Mouse (Mus musculus) c-Kit-positive CD71-positive TER-119-positive erythroid progenitor cells, embryonic 14.5 days (primary cell): ENCODE measurements at regions not wholly inside any gene's neighbourhood (a gene's known extent, or its start where the extent isn't known, plus 50 kb on each side); places are given as distances from the start of the nearest gene placed in this dataset.
"Not testable (repeated sequence)": the region's sequence is repeated elsewhere in the genome, so short reads cannot be mapped to it uniquely, and the experiment has no call there.

Experiments used
- DNase-seq: peaks from one replicate; pipeline ENCODE4 v3.0.0-alpha.2; 2013; ENCODE audit warnings: low spot score

GRCm38 (mm10) chr12:71718412-71718811 is 112.5 kb upstream of the Daam1 start:
- not testable (repeated sequence) for DNase-seq

DNA sequence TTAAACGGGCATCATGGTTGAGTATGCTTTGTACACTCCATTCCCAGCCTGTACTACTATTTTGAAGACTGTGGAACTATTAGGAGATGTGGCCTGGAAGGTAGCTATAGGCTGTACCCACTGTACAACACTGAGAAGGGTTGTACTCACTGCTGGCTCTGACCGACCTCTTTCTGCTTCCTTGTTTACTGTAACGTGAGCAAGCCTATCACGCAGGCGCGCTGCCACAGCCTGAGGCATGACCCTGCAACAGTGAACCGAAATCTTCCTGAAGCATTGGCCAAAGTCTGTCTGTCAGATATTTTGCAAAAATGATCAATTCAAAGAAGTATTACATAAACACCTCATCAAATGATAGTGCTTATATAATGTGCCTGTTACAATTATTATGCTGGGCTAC is 112.0 kb upstream of the Daam1 start:
- DNase-seq: no peak

GRCm38 (mm10) chr12:71725140-71725539 is 105.7 kb upstream of the Daam1 start:
- DNase-seq: no peak

DNA sequence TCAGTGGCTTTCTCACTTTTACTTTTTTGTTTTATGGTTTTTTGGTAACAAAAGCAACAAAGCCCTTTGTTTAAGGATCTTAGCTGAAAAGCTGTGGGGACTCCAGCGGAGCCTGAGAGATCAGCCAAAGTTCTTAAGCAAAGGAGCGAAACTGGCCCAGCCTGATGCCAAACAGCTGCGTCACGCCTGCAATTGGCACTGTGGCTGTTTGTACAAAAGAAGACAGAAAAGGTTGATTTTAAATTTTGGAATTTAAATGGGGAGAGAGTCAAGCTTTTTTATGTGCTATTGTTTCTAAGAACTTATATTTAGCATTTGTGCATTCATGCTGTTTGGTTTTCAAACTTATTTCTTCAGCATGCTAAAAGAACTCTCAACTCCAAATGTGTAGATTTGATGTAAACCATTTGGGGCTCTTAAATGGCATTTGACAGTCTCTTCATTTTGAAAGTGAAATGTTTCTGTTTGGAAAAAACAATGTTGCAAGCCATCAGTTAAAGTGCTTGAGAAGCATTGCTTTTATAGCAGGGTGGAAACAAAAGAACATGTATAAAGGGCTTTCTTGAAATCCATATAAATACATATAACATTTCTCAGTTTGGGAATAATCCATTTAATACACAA is 105.1 kb upstream of the Daam1 start:
- DNase-seq: no peak

GRCm38 (mm10) chr12:71743345-71743744 is 87.5 kb upstream of the Daam1 start:
- no peak for DNase-seq

DNA sequence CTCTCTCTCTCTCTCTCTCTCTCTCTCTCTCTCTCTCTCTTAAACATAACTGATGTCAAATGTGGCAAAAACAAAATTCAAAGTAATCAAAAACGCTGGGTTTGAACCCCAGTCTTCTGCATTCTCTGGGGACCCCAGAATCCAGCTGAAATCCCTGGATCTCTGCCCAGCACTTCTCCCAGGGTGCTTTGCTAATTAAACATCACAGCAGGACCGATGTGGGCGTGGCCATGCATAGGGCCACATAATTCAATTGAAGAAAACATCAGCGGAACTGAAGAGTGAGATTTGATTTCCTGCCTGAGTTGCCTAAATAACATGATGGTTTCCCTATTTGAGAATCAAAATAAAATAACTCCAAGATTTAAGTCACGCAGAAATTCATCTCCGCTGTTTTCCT is 84.9 kb upstream of the Daam1 start:
- no peak for DNase-seq

DNA sequence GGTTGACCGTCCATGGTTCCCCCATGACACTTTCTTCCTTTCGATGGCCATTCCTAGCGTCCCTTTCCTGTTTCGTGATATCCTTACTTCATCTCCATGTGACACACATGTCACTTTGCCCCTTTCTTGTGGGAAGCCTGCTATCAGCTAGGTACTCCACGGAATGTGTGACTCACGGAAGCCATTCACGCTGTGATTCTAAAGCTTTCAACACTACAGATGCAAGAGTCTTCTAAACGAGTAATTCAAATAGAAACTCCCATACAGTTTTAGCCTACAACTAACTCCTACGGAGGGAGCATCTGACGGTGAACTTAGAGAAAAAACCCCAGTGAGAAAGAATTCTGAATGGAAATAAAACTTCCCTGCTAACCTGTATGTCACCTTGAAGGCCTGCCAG is 83.5 kb upstream of the Daam1 start:
- DNase-seq: no peak

DNA sequence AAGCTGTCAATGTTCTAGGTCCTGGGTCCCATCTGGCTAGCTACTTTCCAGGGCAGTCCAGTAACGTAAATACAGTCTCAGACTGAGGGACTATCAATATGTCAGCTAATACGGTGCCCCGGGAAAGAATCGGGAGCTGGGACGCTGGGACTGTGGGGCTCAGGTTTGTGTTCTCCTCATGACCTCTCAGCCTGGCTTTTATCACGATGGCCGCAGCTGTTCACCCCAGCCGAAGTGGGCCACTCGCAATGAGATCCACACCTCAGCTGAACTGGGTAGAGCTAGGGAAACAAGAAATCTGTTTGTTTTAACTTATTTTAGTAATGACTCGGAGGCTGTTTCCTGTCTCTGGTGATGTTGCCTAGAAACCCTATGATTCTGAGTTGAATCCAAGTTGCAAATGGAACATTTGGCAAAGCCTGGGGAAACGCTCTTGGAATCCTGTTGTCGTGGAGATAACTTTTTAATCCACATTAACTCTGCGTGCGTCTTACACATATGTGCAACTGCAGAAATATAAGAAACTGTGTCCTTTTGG is 83.0 kb upstream of the Daam1 start:
- DNase-seq: no peak

DNA sequence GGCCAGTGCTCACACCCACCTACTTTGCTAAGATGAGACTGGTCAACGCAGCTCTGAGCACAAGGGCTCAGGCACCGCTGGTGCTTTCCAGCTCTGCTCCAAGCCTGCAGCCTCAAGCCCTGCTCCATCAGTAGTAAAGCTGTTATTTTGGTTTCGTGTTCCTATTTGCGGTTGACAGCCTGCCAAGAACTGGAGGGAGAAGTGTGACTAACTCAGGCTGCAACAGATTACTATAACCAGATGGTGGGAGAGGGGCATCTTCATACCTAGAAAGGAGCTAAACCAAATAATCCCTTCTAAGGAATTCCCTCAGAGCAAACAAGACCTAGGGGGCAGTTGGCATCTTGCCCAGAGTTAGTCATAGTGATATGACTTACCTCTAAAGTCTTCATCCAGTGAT is 82.1 kb upstream of the Daam1 start:
- no peak for DNase-seq

- no peak for DNase-seq
These were observed 81.2 kb upstream of the Daam1 start for GRCm38 (mm10) chr12:71749668-71750067.

- no peak for DNase-seq
These were observed 78.1 kb upstream of the Daam1 start for GRCm38 (mm10) chr12:71752741-71753260.

- DNase-seq: no peak
These were observed 77.6 kb upstream of the Daam1 start for GRCm38 (mm10) chr12:71753276-71753675.

GRCm38 (mm10) chr12:71763194-71763593 is 67.7 kb upstream of the Daam1 start:
- DNase-seq: no peak

DNA sequence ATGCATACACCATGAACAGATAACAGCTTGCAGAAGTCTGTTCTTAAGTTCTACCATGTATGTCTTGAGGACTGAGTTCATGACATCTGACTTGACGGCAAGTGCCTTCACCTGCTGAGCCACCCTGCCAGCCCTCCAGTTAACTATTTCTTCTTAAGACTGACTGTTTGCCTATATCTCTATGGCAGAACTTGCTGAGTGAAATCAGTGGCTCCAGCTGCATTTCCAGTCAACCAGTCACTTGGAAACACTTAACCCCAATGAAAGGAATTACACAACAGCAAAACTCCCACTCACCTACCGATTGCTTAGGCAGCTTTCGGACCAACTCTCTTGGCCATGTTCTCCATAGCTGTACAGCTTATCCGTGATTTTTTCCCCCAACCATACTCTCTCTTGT is 64.8 kb upstream of the Daam1 start:
- DNase-seq: no peak

GRCm38 (mm10) chr12:71766636-71767035 is 64.2 kb upstream of the Daam1 start:
- no peak for DNase-seq

GRCm38 (mm10) chr12:71767896-71768295 is 63.0 kb upstream of the Daam1 start:
- DNase-seq: no peak

GRCm38 (mm10) chr12:71768471-71768870 is 62.4 kb upstream of the Daam1 start:
- peak; percentile 62 for DNase-seq

- DNase-seq: no peak
These were observed 62.0 kb upstream of the Daam1 start for GRCm38 (mm10) chr12:71768890-71769289.

DNA sequence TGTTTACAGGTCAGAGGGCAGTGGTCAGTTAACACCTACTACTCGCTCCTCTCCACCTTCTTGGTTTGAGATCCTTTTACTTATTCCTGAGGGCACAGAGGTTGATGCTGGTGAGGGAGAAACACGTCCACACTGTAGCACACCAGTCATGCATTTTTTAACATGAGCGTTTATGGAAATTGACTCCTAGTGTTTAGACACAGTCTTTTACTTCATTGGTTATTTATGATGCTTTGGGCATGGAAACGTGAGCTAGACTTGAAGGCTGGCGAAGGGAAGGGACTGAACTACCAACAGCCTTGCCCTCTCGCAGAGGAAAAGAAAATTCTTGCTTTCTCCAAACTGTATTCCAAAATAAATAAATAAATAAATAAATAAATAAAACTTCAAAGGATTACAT is 61.6 kb upstream of the Daam1 start:
- DNase-seq: no peak

DNA sequence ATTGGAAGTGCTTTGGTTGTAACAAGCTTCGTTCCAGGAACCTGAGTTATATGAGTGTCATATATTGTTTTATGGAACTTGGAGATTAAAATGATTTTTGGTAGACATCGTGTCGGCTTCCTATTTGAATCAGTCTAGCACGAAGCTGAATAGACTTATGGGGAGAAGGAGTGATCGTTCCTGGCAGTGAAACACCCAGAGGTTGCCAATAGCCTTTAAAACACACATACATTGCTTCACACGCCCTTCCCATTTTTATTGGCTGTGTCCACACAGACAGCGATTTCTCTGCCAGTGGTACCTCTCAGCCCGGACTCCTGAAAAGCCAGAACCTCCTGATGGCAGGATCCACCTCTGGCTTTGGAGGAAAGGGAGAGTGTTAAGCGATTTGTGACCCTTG is 57.0 kb upstream of the Daam1 start:
- no peak for DNase-seq

GRCm38 (mm10) chr12:71775126-71775525 is 55.8 kb upstream of the Daam1 start:
- no peak for DNase-seq

DNA sequence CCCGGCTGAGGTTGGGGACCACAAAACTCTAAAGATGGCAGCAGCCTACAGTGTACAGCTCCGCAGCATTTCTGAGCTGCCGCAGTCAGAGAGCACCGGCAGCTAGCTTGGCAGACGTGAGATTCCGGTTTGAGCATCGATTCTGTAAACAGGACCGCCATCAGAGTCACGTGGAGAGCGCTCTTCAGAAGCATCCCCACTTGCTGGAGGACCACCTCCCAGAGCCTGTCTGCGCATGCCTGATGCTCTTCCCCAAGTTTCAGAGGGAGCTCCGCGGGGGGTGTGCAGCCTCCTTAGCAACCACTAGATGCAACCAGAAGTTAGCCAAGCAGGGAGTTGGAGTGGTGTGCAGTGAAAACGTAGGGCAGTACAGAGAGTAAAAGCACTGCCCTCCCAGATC is 52.7 kb upstream of the Daam1 start:
- no peak for DNase-seq

GRCm38 (mm10) chr12:71778948-71779347 is 51.9 kb upstream of the Daam1 start:
- no peak for DNase-seq

DNA sequence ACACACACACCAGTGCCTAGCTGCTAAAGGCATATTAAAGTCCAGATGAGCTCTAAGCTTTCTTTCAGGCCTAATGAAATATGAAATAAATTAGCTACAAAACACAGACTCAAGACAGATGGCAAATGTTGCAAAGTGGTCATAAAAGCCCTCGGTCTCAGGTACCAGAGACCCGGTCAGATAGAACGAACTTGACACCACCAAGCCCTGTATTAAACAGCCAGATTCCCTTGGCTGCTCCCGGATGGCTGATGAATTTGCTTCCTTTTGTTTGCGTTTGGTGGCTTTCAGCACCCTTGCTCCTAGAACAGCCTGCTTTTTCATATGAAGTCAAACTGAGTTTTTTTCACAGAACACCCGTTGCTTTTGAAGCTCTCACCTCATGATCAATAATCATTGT is 51.5 kb upstream of the Daam1 start:
- no peak for DNase-seq
